Mouse (Mus musculus) testis, adult 2 months (tissue): ENCODE results near the gene Rspo4. TPM values are rescaled to one million over a fixed set of nuclear protein-coding genes. Genes with fewer than 3 reads are reported as not detected.

Source experiments
- H3K27ac ChIP-seq: fragments of 200-500 bp; 2 replicates; pipeline ENCODE4 v1.5.1; 2012; ENCODE audit warnings: low read depth, low read length; ENCODE audit not compliant: control insufficient read depth, insufficient read depth
- H3K27me3 ChIP-seq: fragments of 200-500 bp; 2 replicates; pipeline ENCODE4 v1.6.1; 2012; ENCODE audit warnings: mild to moderate bottlenecking, low read length, moderate library complexity; ENCODE audit not compliant: control insufficient read depth, insufficient read depth
- H3K36me3 ChIP-seq: fragments of 200-500 bp; 2 replicates; pipeline ENCODE4 v1.6.1; 2012; ENCODE audit warnings: mild to moderate bottlenecking, low read length; ENCODE audit not compliant: control insufficient read depth, insufficient read depth
- H3K4me1 ChIP-seq: fragments of 200-500 bp; 2 replicates; pipeline ENCODE4 v1.6.1; 2012; ENCODE audit warnings: low read length; ENCODE audit not compliant: control insufficient read depth, insufficient read depth
- H3K4me3 ChIP-seq: fragments of 200-500 bp; 2 replicates; pipeline ENCODE4 v1.5.1; 2012; ENCODE audit warnings: low read depth, mild to moderate bottlenecking, low read length, moderate library complexity, mixed read lengths; ENCODE audit not compliant: control insufficient read depth
- CTCF ChIP-seq: fragments of 200-500 bp; IDR thresholded peaks from 2 replicates; pipeline ENCODE4 v1.5.1; 2012; ENCODE audit warnings: low read depth, mild to moderate bottlenecking, inconsistent platforms, low read length, moderate library complexity; ENCODE audit not compliant: control insufficient read depth, insufficient read depth, insufficient replicate concordance
- POLR2A ChIP-seq: fragments of 200-500 bp; IDR thresholded peaks from 2 replicates; pipeline ENCODE4 v1.6.1; 2012; ENCODE audit warnings: low read depth, mild to moderate bottlenecking, inconsistent platforms, low read length, moderate library complexity; ENCODE audit not compliant: control insufficient read depth
- polyA plus RNA-seq: library from polyadenylated mRNA; depleted of rRNA; stranded (reverse); fragments of >200 nt; gene quantifications from 2 replicates; pipeline ENCODE4 v1.2.3, GENCODE M21; 2012

The Rspo4 gene
- polyA plus RNA-seq, 1 experiment = 0.78 TPM

- Histone ChIP-seq H3K4me1 (no peaks in the 10 kb centered on the region), H3K27ac (no peak overlapping the region), H3K36me3 (no peaks in the 10 kb centered on the region), H3K4me3 (no peak overlapping the region), H3K27me3 (no peaks in the 10 kb centered on the region)
- TF ChIP-seq POLR2A (no peak), CTCF (no peak)
Measured at GRCm38 (mm10) chr2:151903267-151903666, 60.5 kb downstream of the Rspo4 start.

GRCm38 (mm10) chr2:151903933-151904332, 61.2 kb downstream of the Rspo4 start:
- no peak for TF ChIP-seq CTCF
- TF ChIP-seq POLR2A = no peak
- Histone ChIP-seq H3K4me3 (no peak overlapping the region), H3K27ac (no peak overlapping the region), H3K36me3 (no peaks in the 10 kb centered on the region), H3K4me1 (no peaks in the 10 kb centered on the region), H3K27me3 (no peaks in the 10 kb centered on the region)

- no peak overlapping the region for H3K4me3 ChIP-seq
- TF ChIP-seq CTCF = no peak
- TF ChIP-seq POLR2A = no peak
- H3K4me1 ChIP-seq = no peaks in the 10 kb centered on the region
- H3K27me3 ChIP-seq = no peaks in the 10 kb centered on the region
- no peaks in the 10 kb centered on the region for H3K36me3 ChIP-seq
- H3K27ac ChIP-seq = no peak overlapping the region
Measured at GRCm38 (mm10) chr2:151904636-151905035, 61.9 kb downstream of the Rspo4 start.

GRCm38 (mm10) chr2:151907020-151907419, 64.3 kb downstream of the Rspo4 start:
- H3K36me3 ChIP-seq = no peaks in the 10 kb centered on the region
- no peak overlapping the region for H3K4me3 ChIP-seq
- H3K27me3 ChIP-seq = no peaks in the 10 kb centered on the region
- H3K4me1 ChIP-seq = no peaks in the 10 kb centered on the region
- TF ChIP-seq POLR2A (no peak), CTCF (no peak)
- no peak overlapping the region for H3K27ac ChIP-seq

- Histone ChIP-seq H3K36me3 (no peaks in the 10 kb centered on the region), H3K27ac (no peak overlapping the region), H3K27me3 (no peaks in the 10 kb centered on the region), H3K4me3 (no peak overlapping the region), H3K4me1 (no peaks in the 10 kb centered on the region)
- TF ChIP-seq POLR2A (no peak), CTCF (no peak)
Measured at GRCm38 (mm10) chr2:151909386-151909785, 66.7 kb downstream of the Rspo4 start.

GRCm38 (mm10) chr2:151910498-151910897, 67.8 kb downstream of the Rspo4 start:
- peak overlapping the region; percentile 10; the same call in 1 of the 2 replicates for H3K27ac ChIP-seq
- no peaks in the 10 kb centered on the region for H3K27me3 ChIP-seq
- no peak overlapping the region for H3K4me3 ChIP-seq
- no peaks in the 10 kb centered on the region for H3K36me3 ChIP-seq
- TF ChIP-seq POLR2A (no peak), CTCF (no peak)
- H3K4me1 ChIP-seq = no peaks in the 10 kb centered on the region

- no peak for TF ChIP-seq POLR2A
- no peak for TF ChIP-seq CTCF
- Histone ChIP-seq H3K36me3 (no peaks in the 10 kb centered on the region), H3K4me3 (no peak within 1 kb of the TSS), H3K27ac (peak within 1 kb of the TSS; percentile 17; the same call in 1 of the 2 replicates), H3K4me1 (peaks cover 2% of the 10 kb centered on the region), H3K27me3 (no peaks in the 10 kb centered on the region)
Measured at GRCm38 (mm10) chr2:151910919-151911500, 68.3 kb downstream of the Rspo4 start, which contains the start of gene Angpt4. Angpt4 (plus strand) TSS chr2:151911210.

- H3K36me3 ChIP-seq = no peaks in the 10 kb centered on the region
- H3K4me1 ChIP-seq = peaks cover 2% of the 10 kb centered on the region
- no peaks in the 10 kb centered on the region for H3K27me3 ChIP-seq
- no peak overlapping the region for H3K4me3 ChIP-seq
- no peak overlapping the region for H3K27ac ChIP-seq
- TF ChIP-seq CTCF (no peak), POLR2A (no peak)
Measured at GRCm38 (mm10) chr2:151911751-151912150, 69.0 kb downstream of the Rspo4 start.
